Mouse (Mus musculus) forebrain, postnatal 0 days (tissue): ENCODE results near the gene Pcgf5. TPM values are rescaled to one million over a fixed set of nuclear protein-coding genes. Genes with fewer than 3 reads are reported as not detected.

ENCODE experiments used
- ATAC-seq: fragments of 200-750 bp; cut with Nextera tagmentation; 2 replicates; pipeline ENCODE4 v1.8.0; 2017; ENCODE audit warnings: mild to moderate bottlenecking, moderate library complexity
- DNase-seq: peaks from one replicate; pipeline ENCODE4 v3.0.0-alpha.2; 2015
- H3K27ac ChIP-seq: fragments of 300-500 bp; sonication (generic); 2 replicates; pipeline ENCODE4 v1.5.1; 2014; ENCODE audit warnings: low read depth, mild to moderate bottlenecking, antibody characterized with exemption, low read length, moderate library complexity, mixed read lengths
- H3K27me3 ChIP-seq: fragments of 300-500 bp; sonication (generic); 2 replicates; pipeline ENCODE4 v1.6.1; 2014; ENCODE audit warnings: mild to moderate bottlenecking, low read length, mixed read lengths; ENCODE audit not compliant: insufficient read depth
- H3K36me3 ChIP-seq: fragments of 300-500 bp; sonication (generic); 2 replicates; pipeline ENCODE4 v1.6.1; 2014; ENCODE audit warnings: mild to moderate bottlenecking, moderate library complexity; ENCODE audit not compliant: insufficient read depth
- H3K4me1 ChIP-seq: fragments of 300-500 bp; sonication (generic); 2 replicates; pipeline ENCODE4 v1.6.1; 2014; ENCODE audit warnings: antibody characterized with exemption; ENCODE audit not compliant: insufficient read depth
- H3K4me2 ChIP-seq: fragments of 300-500 bp; sonication (generic); 2 replicates; pipeline ENCODE4 v1.6.1; 2014; ENCODE audit warnings: low read depth, mild to moderate bottlenecking, moderate library complexity
- H3K4me3 ChIP-seq: fragments of 300-500 bp; sonication (generic); 2 replicates; pipeline ENCODE4 v1.5.1; 2014; ENCODE audit warnings: low read depth, low read length, mixed read lengths
- H3K9ac ChIP-seq: fragments of 300-500 bp; sonication (generic); 2 replicates; pipeline ENCODE4 v1.6.1; 2014; ENCODE audit warnings: mild to moderate bottlenecking
- H3K9me3 ChIP-seq: fragments of 300-500 bp; sonication (generic); 2 replicates; pipeline ENCODE4 v1.6.1; 2016; ENCODE audit warnings: low read length
- CTCF ChIP-seq: sonication (generic); IDR thresholded peaks from 2 replicates; pipeline ENCODE4 v1.5.1; 2016; ENCODE audit warnings: antibody characterized with exemption, control low read depth, low read depth
- WGBS: fragments of 180-500 bp; shearing (Covaris S2); extraction: QIAGEN DNeasy Blood & Tissue Kit; methylation state at CpG from one replicate; pipeline ENCODE4 v1.1.7; 2014; 5-methylcytosine and 5-hydroxymethylcytosine counted together
- polyA plus RNA-seq: library from polyadenylated mRNA; unstranded; fragments of >200 nt; fragmentation: Nextera tagmentation; extraction: Ambion mirVana; gene quantifications from 2 replicates; pipeline ENCODE4 v1.2.1, GENCODE M21; 2015
- total RNA-seq: library from RNA; depleted of rRNA; stranded (reverse); fragments of >200 nt; gene quantifications from 2 replicates; pipeline ENCODE4 v1.2.3, GENCODE M21; 2014

The Pcgf5 gene
- total and polyA plus RNA-seq, 2 experiments from 2014 or later = 5.1 to 7.4 TPM

DNA sequence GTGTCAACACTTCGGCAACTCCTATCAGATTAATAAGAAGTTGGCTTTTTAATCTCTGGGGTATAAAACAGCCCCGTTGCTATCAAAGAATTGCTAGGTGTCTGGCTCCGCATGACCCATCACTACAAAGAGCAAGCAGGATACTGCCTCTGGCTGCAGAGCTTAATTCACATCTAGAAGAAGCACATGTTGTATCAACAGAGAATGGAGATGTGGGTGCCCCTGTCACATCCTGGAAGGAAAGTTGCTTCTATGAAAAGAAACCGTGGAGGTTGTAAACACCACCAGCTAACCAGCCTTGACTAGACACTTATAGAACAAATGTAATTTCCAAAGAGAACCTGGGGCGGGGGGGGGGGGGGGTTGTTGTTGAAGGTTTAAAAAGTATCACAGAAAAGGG is 35.9 kb downstream of the Pcgf5 start:
- no peaks in the 10 kb centered on the region for H3K9me3 ChIP-seq
- H3K27me3 ChIP-seq = no peaks in the 10 kb centered on the region
- H3K4me1 ChIP-seq = no peaks in the 10 kb centered on the region
- no peak overlapping the region for H3K9ac ChIP-seq
- DNase-seq (no peak), ATAC-seq (no peak)
- no peak for TF ChIP-seq CTCF
- no peak overlapping the region for H3K4me3 ChIP-seq
- H3K36me3 ChIP-seq = no peaks in the 10 kb centered on the region
- WGBS = 74% methylated on average over 5 of the region's 5 CpGs
- H3K4me2 ChIP-seq = no peak overlapping the region
- no peak overlapping the region for H3K27ac ChIP-seq

DNA sequence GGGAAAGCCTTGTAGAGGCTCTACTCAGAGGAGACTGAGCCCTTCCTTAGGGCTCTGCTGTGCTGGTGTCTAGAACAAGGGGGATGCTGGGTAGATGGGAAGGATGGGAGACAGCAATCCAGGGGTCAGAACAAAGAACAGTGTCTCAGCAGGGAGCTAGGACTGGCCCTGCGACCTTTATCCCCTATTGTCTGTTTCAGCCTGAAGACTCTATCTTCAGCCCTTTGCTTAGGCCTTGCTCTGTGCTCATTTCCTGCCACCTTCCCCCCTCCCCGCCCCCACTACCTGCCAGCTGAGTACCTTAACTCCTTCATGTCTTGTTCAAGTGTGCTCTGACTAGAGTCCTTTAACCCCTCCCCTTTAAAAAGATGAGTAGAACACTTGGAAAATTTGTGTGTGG is 36.3 kb downstream of the Pcgf5 start:
- Histone ChIP-seq H3K4me3 (no peak overlapping the region), H3K36me3 (no peaks in the 10 kb centered on the region), H3K4me1 (no peaks in the 10 kb centered on the region), H3K4me2 (no peak overlapping the region), H3K27me3 (no peaks in the 10 kb centered on the region), H3K9me3 (no peaks in the 10 kb centered on the region), H3K27ac (no peak overlapping the region), H3K9ac (no peak overlapping the region)
- TF ChIP-seq CTCF = no peak
- ATAC-seq (no peak), DNase-seq (no peak)
- 29% methylated on average over 2 of the region's 2 CpGs for WGBS

DNA sequence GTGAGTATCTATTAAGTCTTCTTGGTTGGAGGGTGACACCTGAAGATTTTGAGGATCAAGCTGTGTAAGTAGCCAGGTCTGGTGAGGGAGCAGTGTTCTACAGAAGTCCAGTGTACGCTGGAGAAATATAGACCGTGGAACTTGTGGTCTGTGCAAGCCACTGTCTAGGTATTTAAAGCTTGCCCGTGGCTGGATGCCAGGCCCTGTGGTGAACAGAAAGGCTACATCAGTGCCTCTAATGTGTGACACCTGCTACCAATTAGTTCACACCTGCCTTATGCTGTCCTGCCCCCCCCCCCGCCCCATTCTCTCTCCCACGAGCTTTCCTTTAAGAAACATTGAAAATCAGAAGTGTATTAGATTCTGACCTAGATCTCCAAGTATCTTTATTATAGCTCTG is 40.4 kb downstream of the Pcgf5 start:
- H3K4me2 ChIP-seq = no peak overlapping the region
- no peaks in the 10 kb centered on the region for H3K4me1 ChIP-seq
- H3K36me3 ChIP-seq = no peaks in the 10 kb centered on the region
- no peak overlapping the region for H3K4me3 ChIP-seq
- 64% methylated on average over 5 of the region's 5 CpGs for WGBS
- TF ChIP-seq CTCF = no peak
- no peaks in the 10 kb centered on the region for H3K9me3 ChIP-seq
- no peak overlapping the region for H3K27ac ChIP-seq
- no peak overlapping the region for H3K9ac ChIP-seq
- no peaks in the 10 kb centered on the region for H3K27me3 ChIP-seq
- no peak for DNase-seq
- no peak for ATAC-seq

DNA sequence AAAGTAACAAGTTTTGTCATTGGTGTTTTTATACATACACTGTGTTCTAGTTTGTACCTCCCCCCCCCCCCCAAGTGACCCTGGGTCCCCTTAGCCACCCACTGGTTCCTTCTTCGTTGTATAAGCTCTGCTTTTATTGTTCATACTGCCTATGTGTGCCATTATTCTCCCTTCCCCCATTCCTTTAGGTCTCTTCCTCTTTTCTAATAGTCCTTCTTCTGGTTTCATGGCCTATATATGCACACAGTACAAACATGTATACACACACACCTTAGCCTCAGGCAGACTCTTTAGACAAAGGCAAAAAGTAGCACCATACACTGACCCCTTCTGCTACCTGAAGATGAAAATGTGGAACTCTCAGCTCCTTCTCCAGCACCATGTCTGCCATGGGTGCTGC is 42.6 kb downstream of the Pcgf5 start:
- no peaks in the 10 kb centered on the region for H3K4me1 ChIP-seq
- no peak overlapping the region for H3K27ac ChIP-seq
- no peaks in the 10 kb centered on the region for H3K27me3 ChIP-seq
- H3K4me3 ChIP-seq = no peak overlapping the region
- ATAC-seq = no peak
- H3K9ac ChIP-seq = no peak overlapping the region
- no peak overlapping the region for H3K4me2 ChIP-seq
- H3K36me3 ChIP-seq = no peaks in the 10 kb centered on the region
- 67% methylated on average over 1 of the region's 1 CpGs for WGBS
- DNase-seq = no peak
- no peak for TF ChIP-seq CTCF
- H3K9me3 ChIP-seq = no peaks in the 10 kb centered on the region

DNA sequence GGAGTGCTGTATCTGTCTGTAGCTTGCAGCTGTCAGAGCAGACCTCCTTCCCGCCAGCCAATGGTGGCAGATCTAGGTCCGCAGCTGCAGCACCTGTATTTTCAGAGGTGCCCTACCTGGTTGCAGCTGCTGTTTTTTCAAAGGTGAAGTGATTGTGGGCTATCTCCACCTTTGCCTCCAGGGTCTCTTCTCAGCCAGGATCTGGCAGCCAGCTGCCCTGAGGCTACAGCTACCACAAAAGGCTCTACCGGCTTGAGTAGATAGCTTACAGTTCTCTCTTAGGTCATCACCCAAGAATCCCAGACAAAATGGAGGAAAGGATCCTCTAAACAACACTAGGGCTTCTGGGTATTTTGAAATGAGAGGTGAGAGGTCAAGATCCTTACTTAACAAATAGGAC is 50.4 kb downstream of the Pcgf5 start:
- no peak for ATAC-seq
- WGBS = 84% methylated on average over 3 of the region's 3 CpGs
- H3K9ac ChIP-seq = no peak overlapping the region
- H3K4me2 ChIP-seq = no peak overlapping the region
- no peaks in the 10 kb centered on the region for H3K4me1 ChIP-seq
- no peaks in the 10 kb centered on the region for H3K27me3 ChIP-seq
- no peaks in the 10 kb centered on the region for H3K36me3 ChIP-seq
- TF ChIP-seq CTCF = no peak
- no peaks in the 10 kb centered on the region for H3K9me3 ChIP-seq
- H3K27ac ChIP-seq = no peak overlapping the region
- H3K4me3 ChIP-seq = no peak overlapping the region
- DNase-seq = no peak

DNA sequence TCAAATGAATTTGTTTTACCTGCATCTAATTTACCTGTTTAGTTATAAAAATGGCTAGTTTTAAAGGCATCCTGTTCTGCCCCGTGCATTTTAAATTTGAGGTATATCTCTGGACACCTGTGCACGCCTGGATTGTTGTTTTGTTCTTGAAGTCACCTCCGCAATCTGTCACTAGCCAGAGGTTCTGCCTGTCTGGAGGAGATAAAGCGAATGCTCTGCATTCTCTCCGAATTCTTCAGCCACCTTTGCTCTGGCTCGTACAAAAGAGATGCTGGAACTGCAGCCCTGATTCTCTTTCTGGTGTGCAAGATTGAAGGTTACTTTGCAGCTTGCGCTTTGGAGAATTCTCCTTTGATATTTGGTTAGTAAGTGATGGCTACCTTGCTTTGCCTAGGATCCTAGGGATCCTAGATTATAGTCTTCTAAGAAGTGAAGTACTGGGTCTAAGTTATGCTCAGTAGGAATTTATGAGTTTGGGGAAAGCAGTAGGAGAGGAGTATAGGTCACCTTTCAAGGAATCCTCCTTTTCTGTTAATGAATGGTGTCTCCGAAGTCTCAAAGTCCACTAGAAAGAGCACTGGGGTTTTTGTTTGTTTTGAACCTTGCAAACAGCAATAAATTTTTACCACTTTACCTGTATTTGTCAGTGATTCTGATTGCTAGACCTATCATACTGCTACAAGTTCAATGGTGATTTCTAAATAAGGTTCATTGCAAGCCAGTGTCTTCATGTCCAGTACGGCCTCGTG is 60.4 kb downstream of the Pcgf5 start:
- Histone ChIP-seq H3K4me3 (no peak overlapping the region), H3K9me3 (no peaks in the 10 kb centered on the region), H3K4me1 (peaks cover 5% of the 10 kb centered on the region; the same call in 1 of the 2 replicates), H3K36me3 (no peaks in the 10 kb centered on the region), H3K27me3 (peaks cover 3% of the 10 kb centered on the region; the same call in 1 of the 2 replicates), H3K27ac (no peak overlapping the region), H3K4me2 (no peak overlapping the region), H3K9ac (no peak overlapping the region)
- ATAC-seq = no peak
- DNase-seq = peak; percentile 1
- WGBS = 66% methylated on average over 10 of the region's 10 CpGs
- TF ChIP-seq CTCF = no peak

DNA sequence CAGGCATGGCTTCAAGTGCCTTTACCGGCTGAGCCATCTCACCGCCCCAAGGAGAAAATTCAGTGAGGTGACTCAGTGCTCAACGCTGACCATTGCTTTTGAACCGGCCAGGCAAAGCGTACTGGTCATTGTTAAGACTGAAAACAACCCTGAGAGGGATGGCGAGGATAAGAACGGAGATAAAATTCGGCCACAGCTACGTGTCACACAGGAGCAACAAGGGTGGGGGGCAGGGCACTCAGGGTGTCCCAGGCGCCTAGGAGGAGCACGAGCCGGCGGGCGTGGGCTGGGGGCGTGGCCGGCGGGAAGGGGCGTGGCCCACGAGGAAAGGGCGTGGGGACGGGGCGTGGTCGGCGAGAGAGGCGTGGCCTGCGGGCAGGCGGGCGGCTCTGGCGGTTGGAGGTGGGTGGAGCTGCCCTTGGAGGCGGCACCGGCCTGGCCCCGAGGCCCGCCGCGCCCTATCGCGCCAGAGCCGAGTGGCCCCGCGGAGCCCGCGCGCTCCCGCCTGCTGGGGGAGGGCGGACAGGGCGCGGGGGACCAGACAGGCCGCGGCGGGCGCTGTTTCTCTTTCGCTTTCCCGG is 61.3 kb downstream of the Pcgf5 start:
- peak overlapping the region; percentile 87 for H3K4me2 ChIP-seq
- H3K27me3 ChIP-seq = peaks cover 3% of the 10 kb centered on the region; the same call in 1 of the 2 replicates
- H3K4me1 ChIP-seq = peaks cover 5% of the 10 kb centered on the region; the same call in 1 of the 2 replicates
- no peaks in the 10 kb centered on the region for H3K36me3 ChIP-seq
- TF ChIP-seq CTCF = no peak
- H3K9ac ChIP-seq = peak overlapping the region; percentile 64
- WGBS = 1% methylated on average over 35 of the region's 53 CpGs
- DNase-seq = peak; percentile 75
- peak; percentile 95 for ATAC-seq
- no peaks in the 10 kb centered on the region for H3K9me3 ChIP-seq
- peak overlapping the region; percentile 29; the same call in 1 of the 2 replicates for H3K27ac ChIP-seq
- H3K4me3 ChIP-seq = peak overlapping the region; percentile 80
